Mouse (Mus musculus): ENCODE measurements at regions not wholly inside any gene's neighbourhood (a gene's known extent, or its start where the extent isn't known, plus 50 kb on each side); places are given as distances from the start of the nearest gene placed in this dataset.

DNA sequence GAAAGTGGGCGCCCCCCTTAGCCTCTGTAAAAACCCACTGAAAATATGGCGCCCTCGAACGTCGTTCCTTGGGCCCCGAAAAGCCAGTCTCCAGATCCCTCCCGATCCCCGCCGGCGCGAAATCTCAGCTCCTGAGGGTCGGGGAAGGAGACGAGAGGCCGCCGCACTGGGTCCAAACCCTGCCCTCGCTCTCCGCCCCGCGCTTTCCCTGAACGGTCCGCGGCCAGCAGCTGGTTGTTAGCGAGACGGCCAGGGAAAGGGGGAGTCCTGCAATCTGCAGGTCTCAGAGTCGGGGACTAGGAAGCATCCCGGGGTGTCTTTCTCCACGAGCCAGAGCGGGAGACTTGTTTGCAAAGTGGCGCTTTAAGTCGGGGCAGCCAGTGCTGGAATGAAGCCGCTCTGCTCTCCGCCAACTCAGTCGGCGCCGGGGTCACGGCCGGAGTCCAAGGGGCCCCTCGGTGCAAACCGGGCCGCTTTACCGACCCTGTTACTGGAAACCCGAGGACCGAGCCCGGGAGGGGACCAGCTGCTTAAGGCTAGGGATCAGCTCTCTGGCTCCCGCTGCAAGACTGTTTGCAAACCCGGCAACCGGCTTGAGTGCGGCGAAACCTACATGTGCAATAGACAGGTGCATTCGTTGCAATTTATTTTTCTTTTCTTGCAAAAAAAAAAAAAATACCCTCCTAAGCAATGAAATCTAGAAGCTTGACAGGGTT is 73.7 kb upstream of the Tln2 start:
- ATAC-seq (ENCODE audit: insufficient number of reproducible peaks, insufficient read depth, low FRiP score, low TSS enrichment) = no peak
- H3K4me2 ChIP-seq (replicated peaks) = peak overlapping the region; percentile 96

DNA sequence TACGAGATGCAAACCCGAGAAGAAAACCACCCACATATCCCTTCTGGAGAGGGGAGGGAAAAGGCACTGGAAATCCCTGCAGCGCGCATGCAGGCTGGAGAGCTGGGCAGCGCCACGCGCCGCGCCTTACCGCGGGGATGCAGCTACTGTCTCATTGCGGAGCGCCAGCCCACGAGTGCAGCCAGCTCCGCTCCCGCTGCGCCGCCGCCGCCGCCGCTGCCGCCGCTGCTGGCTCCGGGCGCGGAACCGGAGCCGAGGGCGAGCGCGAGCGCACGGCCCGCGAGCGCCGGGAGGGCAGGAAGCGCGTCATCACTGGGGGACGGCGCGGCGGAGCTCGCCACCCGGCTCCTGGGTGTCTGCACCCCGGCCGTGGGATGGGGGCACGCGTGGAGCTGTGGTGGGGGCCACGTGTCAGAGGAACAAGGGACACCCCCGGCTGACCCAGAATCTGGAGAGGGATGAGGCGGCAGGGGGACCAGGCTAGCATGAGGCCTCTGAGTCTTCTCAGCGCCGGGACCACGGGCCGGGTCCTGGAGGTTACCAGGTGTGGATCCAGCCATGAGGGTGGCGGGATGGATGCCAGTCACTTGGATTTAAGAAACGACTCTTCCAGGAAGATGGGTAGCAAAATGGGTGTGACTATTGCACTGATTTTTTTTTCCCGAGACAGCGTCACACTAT is 74.4 kb upstream of the Tln2 start:
- Histone ChIP-seq H3K9me3 (no peaks in the 10 kb centered on the region), H3K9ac (peak overlapping the region; percentile 80), H3K4me3 (peak overlapping the region; percentile 79), H3K4me1 (peaks cover 13% of the 10 kb centered on the region), H3K4me2 (replicated peaks) (peak overlapping the region; percentile 96), H3K27me3 (no peaks in the 10 kb centered on the region), H3K27ac (peak overlapping the region; percentile 88), H3K36me3 (no peaks in the 10 kb centered on the region)
- under 1% methylated on average over 53 of the region's 61 CpGs for WGBS
- peak; percentile 52; the same call in 1 of the 2 replicates for ATAC-seq (ENCODE audit: insufficient number of reproducible peaks, insufficient read depth, low FRiP score, low TSS enrichment)

More for the DNA sequence above, 73.7 kb upstream of the Tln2 start:
- Histone ChIP-seq H3K27ac (peak overlapping the region; percentile 88), H3K4me3 (peak overlapping the region; percentile 79), H3K9me3 (no peaks in the 10 kb centered on the region), H3K36me3 (no peaks in the 10 kb centered on the region), H3K4me1 (peaks cover 13% of the 10 kb centered on the region), H3K9ac (peak overlapping the region; percentile 80), H3K27me3 (no peaks in the 10 kb centered on the region)
- WGBS = under 1% methylated on average over 49 of the region's 50 CpGs

DNA sequence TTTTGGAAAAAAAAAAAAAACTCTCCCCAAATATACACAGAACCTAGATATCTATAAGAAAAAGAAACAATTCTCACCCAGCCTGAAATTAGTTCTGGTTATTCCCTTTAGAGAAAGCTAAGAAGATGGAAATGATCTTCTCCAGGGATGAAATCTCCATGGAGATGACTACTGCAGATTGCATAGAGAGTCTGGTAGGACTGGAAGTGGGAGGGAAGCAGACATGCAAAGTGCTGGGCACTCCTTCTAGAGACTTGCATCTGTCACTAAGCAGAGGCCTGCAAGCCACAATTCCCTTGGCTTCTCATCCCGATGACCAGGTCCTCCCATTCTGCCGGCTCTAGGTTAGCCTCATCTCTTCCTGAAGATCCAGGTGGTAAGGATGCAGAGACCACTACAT is 87.3 kb upstream of the Tln2 start:
- H3K4me2 ChIP-seq (replicated peaks) = no peak overlapping the region
- WGBS = 95% methylated on average over 2 of the region's 2 CpGs
- ATAC-seq (ENCODE audit: insufficient number of reproducible peaks, insufficient read depth, low FRiP score, low TSS enrichment) = no peak
- H3K4me3 ChIP-seq = no peak overlapping the region
- H3K27me3 ChIP-seq = no peaks in the 10 kb centered on the region
- H3K4me1 ChIP-seq = no peaks in the 10 kb centered on the region
- no peaks in the 10 kb centered on the region for H3K9me3 ChIP-seq
- no peaks in the 10 kb centered on the region for H3K36me3 ChIP-seq
- no peak overlapping the region for H3K9ac ChIP-seq
- H3K27ac ChIP-seq = no peak overlapping the region

DNA sequence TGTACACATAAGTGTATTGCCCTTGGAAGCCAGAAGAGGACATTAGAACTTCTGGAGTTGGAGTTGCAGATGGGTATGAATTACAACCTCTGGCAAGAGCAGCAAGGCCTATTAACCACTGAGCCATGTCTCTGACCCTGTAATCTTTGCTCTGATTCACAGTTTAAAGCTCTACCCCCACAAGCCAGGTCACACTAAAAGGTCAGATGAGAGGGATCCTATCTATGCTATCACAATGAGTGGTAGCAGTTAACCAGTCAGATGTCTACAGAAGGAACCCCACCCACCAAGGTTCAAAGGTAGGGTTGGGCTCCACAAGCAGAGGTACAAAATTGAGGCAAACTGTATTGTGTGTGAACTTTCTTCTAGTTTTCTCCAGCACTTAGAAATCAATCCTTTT is 94.5 kb upstream of the C2cd4b start:
- H3K9ac ChIP-seq = no peak overlapping the region
- no peak for ATAC-seq (ENCODE audit: insufficient number of reproducible peaks, insufficient read depth, low FRiP score, low TSS enrichment)
- no peak overlapping the region for H3K4me2 ChIP-seq (replicated peaks)
- H3K27ac ChIP-seq = no peak overlapping the region
- no peaks in the 10 kb centered on the region for H3K36me3 ChIP-seq
- H3K27me3 ChIP-seq = no peaks in the 10 kb centered on the region
- no peak overlapping the region for H3K4me3 ChIP-seq
- H3K9me3 ChIP-seq = no peaks in the 10 kb centered on the region
- no peaks in the 10 kb centered on the region for H3K4me1 ChIP-seq

DNA sequence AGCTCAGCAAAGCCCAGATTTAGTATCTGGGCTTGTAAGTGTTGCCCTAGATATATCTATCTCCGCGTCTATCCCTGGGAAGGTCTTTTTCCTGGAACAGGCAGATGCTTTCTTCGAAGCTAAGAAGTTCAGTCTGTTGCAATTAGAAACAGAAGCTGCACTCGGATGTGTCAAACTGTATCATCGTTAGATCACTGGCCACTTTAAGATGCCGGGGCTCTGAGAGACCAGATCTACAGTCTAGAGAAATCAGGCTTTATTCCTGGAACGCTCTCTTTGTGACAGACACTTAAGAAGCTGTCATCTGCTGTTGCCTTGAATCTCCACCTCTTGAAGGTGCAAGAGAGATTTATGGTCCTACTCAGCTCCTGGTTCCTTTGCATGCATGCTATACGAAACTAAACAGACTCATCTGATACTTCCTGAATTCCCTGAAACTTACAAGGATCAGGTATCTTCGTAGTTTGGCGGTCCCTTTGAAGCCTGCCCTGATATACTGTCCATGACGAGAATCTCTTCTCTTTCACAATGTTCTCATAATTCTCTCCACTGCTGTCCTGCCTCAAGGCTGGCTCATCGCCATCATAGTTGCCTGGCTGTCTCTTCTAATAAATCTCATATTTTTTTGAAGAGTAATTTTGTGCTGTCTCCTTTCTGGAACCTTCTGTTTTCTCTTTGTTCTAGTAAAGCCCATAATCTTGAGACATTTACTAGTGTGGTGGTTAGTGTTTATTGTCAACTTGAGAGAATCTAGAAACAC is 88.8 kb upstream of the C2cd4b start:
- H3K27me3 ChIP-seq = no peaks in the 10 kb centered on the region
- no peak overlapping the region for H3K4me3 ChIP-seq
- H3K36me3 ChIP-seq = no peaks in the 10 kb centered on the region
- WGBS = 67% methylated on average over 12 of the region's 12 CpGs
- no peak for ATAC-seq (ENCODE audit: insufficient number of reproducible peaks, insufficient read depth, low FRiP score, low TSS enrichment)
- no peaks in the 10 kb centered on the region for H3K4me1 ChIP-seq
- no peak overlapping the region for H3K4me2 ChIP-seq (replicated peaks)
- H3K9ac ChIP-seq = no peak overlapping the region
- H3K27ac ChIP-seq = no peak overlapping the region
- no peaks in the 10 kb centered on the region for H3K9me3 ChIP-seq

DNA sequence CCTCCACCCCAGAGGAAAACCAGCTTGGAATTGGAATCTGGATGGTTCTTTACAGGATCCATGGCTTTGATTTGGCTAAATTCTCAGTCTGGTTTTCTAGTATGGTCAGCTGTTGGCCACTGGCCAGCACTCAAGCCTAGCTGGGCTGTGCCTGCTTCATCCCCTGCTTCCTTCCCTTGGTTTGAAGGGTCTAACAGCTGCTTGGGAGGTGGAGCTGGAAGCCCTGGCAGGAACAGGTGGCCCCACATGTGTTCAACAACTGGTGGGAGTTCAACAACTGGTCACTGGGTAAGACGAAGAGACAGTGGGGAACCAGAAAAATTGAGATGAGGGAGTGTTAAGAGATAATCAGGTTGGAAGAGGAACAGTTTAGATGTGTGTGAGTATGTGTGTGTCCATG is 82.3 kb upstream of the C2cd4b start:
- H3K9ac ChIP-seq = no peak overlapping the region
- H3K36me3 ChIP-seq = no peaks in the 10 kb centered on the region
- no peak for ATAC-seq (ENCODE audit: insufficient number of reproducible peaks, insufficient read depth, low FRiP score, low TSS enrichment)
- no peaks in the 10 kb centered on the region for H3K4me1 ChIP-seq
- H3K27me3 ChIP-seq = no peaks in the 10 kb centered on the region
- WGBS = 56% methylated on average over 1 of the region's 1 CpGs
- no peak overlapping the region for H3K4me2 ChIP-seq (replicated peaks)
- H3K27ac ChIP-seq = no peak overlapping the region
- H3K4me3 ChIP-seq = no peak overlapping the region
- no peaks in the 10 kb centered on the region for H3K9me3 ChIP-seq

DNA sequence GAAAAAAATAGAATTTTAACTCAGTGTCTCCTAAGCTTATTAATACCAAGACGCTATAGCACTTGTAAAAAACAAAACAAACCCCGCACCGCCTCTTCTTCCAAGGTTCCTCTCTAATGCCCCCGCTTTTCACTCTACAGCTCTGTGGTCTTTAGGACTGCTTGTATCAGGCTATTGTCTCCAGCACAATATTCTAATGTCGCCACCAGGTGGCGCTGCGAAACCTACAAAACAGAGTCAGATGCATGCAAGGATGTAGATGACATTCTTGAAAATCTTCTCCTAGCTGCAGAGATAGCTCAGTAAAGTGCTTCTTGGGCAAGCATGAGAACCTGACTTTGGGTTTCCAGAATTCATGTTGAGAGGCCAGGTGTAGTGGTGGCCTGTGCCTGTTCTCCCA is 75.9 kb upstream of the C2cd4b start:
- no peak for ATAC-seq (ENCODE audit: insufficient number of reproducible peaks, insufficient read depth, low FRiP score, low TSS enrichment)
- Histone ChIP-seq H3K36me3 (no peaks in the 10 kb centered on the region), H3K27me3 (no peaks in the 10 kb centered on the region), H3K4me2 (replicated peaks) (no peak overlapping the region), H3K9me3 (peaks cover 7% of the 10 kb centered on the region; the same call in 1 of the 2 replicates), H3K27ac (no peak overlapping the region), H3K4me3 (no peak overlapping the region), H3K4me1 (no peaks in the 10 kb centered on the region), H3K9ac (no peak overlapping the region)
- 11% methylated on average over 7 of the region's 7 CpGs for WGBS

DNA sequence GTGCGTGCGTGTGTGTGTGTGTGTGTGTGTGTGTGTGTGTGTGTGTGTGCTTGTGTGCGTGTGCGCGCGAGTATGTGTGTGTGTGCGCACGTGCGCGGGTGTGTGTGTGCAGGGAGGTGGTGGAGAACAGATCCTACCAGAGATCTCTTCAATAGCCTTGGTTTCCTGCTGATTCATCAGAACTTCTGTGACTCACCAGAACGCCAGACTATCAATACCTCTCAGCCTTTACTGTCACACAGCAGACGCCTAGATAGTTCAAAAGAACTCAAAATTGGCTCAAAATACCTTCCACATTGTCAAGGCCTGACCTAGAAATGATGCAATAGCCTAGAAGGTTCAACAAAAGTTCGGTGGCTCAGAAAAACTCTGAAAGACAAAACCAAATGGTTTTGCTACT is 66.8 kb upstream of the C2cd4b start:
- peaks cover 3% of the 10 kb centered on the region; the same call in 1 of the 2 replicates for H3K4me1 ChIP-seq
- no peak overlapping the region for H3K4me2 ChIP-seq (replicated peaks)
- H3K36me3 ChIP-seq = no peaks in the 10 kb centered on the region
- no peak overlapping the region for H3K27ac ChIP-seq
- H3K9me3 ChIP-seq = no peaks in the 10 kb centered on the region
- no peak overlapping the region for H3K4me3 ChIP-seq
- WGBS = 82% methylated on average over 13 of the region's 13 CpGs
- no peak overlapping the region for H3K9ac ChIP-seq
- H3K27me3 ChIP-seq = no peaks in the 10 kb centered on the region
- no peak for ATAC-seq (ENCODE audit: insufficient number of reproducible peaks, insufficient read depth, low FRiP score, low TSS enrichment)

DNA sequence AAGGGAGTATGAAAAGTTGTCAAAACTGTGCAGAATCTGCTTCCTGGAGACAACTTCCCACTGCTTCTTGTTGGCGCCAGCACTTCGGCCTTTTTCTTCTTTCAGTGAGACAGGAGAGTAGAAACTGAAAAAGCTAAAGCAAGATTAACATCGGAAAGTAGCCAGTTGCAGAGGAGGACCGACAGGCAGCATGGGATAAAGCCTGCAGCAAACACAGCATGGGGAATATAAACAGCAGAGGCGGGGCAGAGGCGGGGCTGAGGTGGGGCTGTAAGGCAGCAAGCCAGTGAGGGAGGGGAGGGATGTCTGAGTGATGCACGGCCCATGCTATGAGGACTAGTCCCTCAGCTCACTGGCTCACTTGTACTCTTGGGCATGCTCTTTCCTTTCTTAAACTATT is 65.5 kb upstream of the C2cd4b start:
- WGBS = 18% methylated on average over 7 of the region's 7 CpGs
- ATAC-seq (ENCODE audit: insufficient number of reproducible peaks, insufficient read depth, low FRiP score, low TSS enrichment) = no peak
- H3K9me3 ChIP-seq = no peaks in the 10 kb centered on the region
- H3K4me3 ChIP-seq = no peak overlapping the region
- no peaks in the 10 kb centered on the region for H3K36me3 ChIP-seq
- H3K27ac ChIP-seq = no peak overlapping the region
- no peaks in the 10 kb centered on the region for H3K27me3 ChIP-seq
- 0 out of 2 replicates have a peak overlapping the region, but pooled peaks have one; percentile 5 for H3K4me2 ChIP-seq (replicated peaks)
- H3K4me1 ChIP-seq = peaks cover 3% of the 10 kb centered on the region; the same call in 1 of the 2 replicates
- no peak overlapping the region for H3K9ac ChIP-seq

DNA sequence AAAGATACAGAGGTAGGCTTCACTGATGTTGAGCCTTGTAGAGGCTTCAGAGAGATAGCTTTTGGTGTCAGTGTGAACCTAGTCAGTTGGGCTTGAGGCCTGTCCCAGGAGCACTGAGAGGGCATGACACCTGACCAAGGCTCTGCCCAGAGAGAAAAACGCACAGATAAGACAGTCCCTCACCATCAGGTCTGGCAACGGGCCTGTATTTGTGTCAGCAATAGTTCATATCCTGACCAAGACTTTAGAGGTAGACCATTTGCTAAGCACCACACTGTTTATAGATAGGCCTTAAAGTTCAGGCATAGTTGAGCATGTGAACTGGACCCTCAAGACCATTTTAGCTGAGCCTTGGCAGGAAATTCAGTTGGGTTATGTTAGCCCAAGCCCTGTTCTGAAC is 60.4 kb upstream of the C2cd4b start:
- H3K27ac ChIP-seq = no peak overlapping the region
- H3K9me3 ChIP-seq = no peaks in the 10 kb centered on the region
- WGBS = 98% methylated on average over 2 of the region's 2 CpGs
- no peaks in the 10 kb centered on the region for H3K27me3 ChIP-seq
- no peak overlapping the region for H3K4me2 ChIP-seq (replicated peaks)
- H3K9ac ChIP-seq = no peak overlapping the region
- H3K36me3 ChIP-seq = no peaks in the 10 kb centered on the region
- ATAC-seq (ENCODE audit: insufficient number of reproducible peaks, insufficient read depth, low FRiP score, low TSS enrichment) = no peak
- peaks cover 5% of the 10 kb centered on the region; the same call in 1 of the 2 replicates for H3K4me1 ChIP-seq
- no peak overlapping the region for H3K4me3 ChIP-seq

DNA sequence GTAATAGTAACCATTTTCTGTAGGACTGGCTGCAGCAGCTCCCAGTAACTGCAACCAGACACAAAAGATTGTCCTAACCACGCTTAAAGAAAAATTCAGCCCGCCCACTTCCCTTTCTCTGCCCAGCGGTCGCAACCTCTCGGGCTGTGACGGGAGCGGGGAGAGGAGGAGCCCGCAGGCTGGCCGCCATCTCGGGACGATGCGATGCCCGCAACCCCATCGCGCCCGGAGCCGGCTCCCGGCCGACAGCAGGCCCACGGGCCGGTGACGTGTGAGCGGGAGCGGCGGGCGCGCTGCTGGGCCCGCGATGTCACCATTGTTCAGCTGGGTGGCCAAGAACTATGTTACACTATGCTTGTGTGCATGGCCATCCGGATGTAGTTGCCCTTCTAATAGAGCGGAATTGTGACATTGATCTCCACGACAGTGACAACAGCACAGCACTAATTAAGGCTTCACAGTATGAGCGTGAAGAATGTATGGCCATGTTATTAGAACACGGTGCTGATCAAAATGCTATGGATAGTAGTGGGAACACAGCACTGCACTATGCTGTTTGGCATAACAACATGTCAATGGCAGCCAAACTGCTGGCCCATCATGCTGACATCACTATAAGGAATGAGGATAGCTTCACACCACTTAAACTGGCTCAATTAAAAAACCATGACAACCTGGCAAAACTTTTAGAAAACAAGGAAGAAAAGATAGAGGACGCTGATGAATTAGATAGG is 59.2 kb upstream of the C2cd4b start:
- Histone ChIP-seq H3K9me3 (no peaks in the 10 kb centered on the region), H3K36me3 (no peaks in the 10 kb centered on the region), H3K4me2 (replicated peaks) (peak overlapping the region; percentile 61), H3K27ac (no peak overlapping the region), H3K9ac (peak overlapping the region; percentile 56), H3K4me1 (peaks cover 4% of the 10 kb centered on the region; the same call in 1 of the 2 replicates), H3K27me3 (no peaks in the 10 kb centered on the region), H3K4me3 (peak overlapping the region; percentile 37)
- no peak for ATAC-seq (ENCODE audit: insufficient number of reproducible peaks, insufficient read depth, low FRiP score, low TSS enrichment)
- 28% methylated on average over 35 of the region's 35 CpGs for WGBS
